Mouse (Mus musculus): ENCODE results near the gene Gck. TPM values are rescaled to one million over a fixed set of nuclear protein-coding genes. Genes with fewer than 3 reads are reported as not detected.
"Not testable (repeated sequence)": the region's sequence is repeated elsewhere in the genome, so short reads cannot be mapped to it uniquely, and the experiment has no call there.

Gene Gck
- polyA plus RNA-seq, 1 experiment from 2014 or later, result 2.9 TPM

GRCm38 (mm10) chr11:5947796-5948195 is 2.1 kb downstream of the Gck start:
- H3K4me3 ChIP-seq (ENCODE audit: low read length), result no peak overlapping the region
- H3K9me3 ChIP-seq (ENCODE audit: control insufficient read depth, low read length), result no peaks in the 10 kb centered on the region
- H3K27me3 ChIP-seq (replicated peaks; ENCODE audit: control insufficient read depth, insufficient read depth, low read length), result no peaks in the 10 kb centered on the region
- 0 out of 2 replicates have a peak overlapping the region, but pooled peaks have one; percentile 13 for H3K9ac ChIP-seq (ENCODE audit: low read depth, low read length)
- H3K4me1 ChIP-seq (ENCODE audit: control insufficient read depth, insufficient read depth, low read length), result peaks cover 18% of the 10 kb centered on the region
- H3K27ac ChIP-seq (ENCODE audit: low read length), result no peak overlapping the region
- ATAC-seq, result no peak
- no peak overlapping the region for H3K4me2 ChIP-seq (ENCODE audit: low read depth, low read length)
- WGBS, result 47% methylated on average over 4 of the region's 4 CpGs
- no peaks in the 10 kb centered on the region for H3K36me3 ChIP-seq (ENCODE audit: control insufficient read depth, insufficient read depth, low read length)

GRCm38 (mm10) chr11:5945096-5945495 is 4.8 kb downstream of the Gck start:
- ATAC-seq, result no peak
- Histone ChIP-seq H3K4me1 (ENCODE audit: control insufficient read depth, insufficient read depth, low read length) (peaks cover 18% of the 10 kb centered on the region), H3K4me2 (ENCODE audit: low read depth, low read length) (no peak overlapping the region), H3K4me3 (ENCODE audit: low read length) (no peak overlapping the region), H3K9ac (ENCODE audit: low read depth, low read length) (no peak overlapping the region), H3K9me3 (ENCODE audit: control insufficient read depth, low read length) (no peaks in the 10 kb centered on the region), H3K36me3 (ENCODE audit: control insufficient read depth, insufficient read depth, low read length) (no peaks in the 10 kb centered on the region), H3K27ac (ENCODE audit: low read length) (no peak overlapping the region), H3K27me3 (replicated peaks; ENCODE audit: control insufficient read depth, insufficient read depth, low read length) (no peaks in the 10 kb centered on the region)
- 77% methylated on average over 2 of the region's 2 CpGs for WGBS

GRCm38 (mm10) chr11:5942966-5943365 is 6.9 kb downstream of the Gck start:
- H3K36me3 ChIP-seq (ENCODE audit: control insufficient read depth, insufficient read depth, low read length), result no peaks in the 10 kb centered on the region

GRCm38 (mm10) chr11:5934531-5934930 is 15.3 kb downstream of the Gck start:
- H3K9ac ChIP-seq (ENCODE audit: low read depth, low read length), result not testable (repeated sequence)

More at GRCm38 (mm10) chr11:5942966-5943365, 6.9 kb downstream of the Gck start:
- 71% methylated on average over 6 of the region's 6 CpGs for WGBS
- peaks cover 2% of the 10 kb centered on the region; the same call in 1 of the 2 replicates for H3K4me1 ChIP-seq (ENCODE audit: control insufficient read depth, insufficient read depth, low read length)
- ATAC-seq, result no peak
- H3K4me3 ChIP-seq (ENCODE audit: low read length), result no peak overlapping the region
- H3K4me2 ChIP-seq (ENCODE audit: low read depth, low read length), result no peak overlapping the region
- H3K27ac ChIP-seq (ENCODE audit: low read length), result no peak overlapping the region
- no peaks in the 10 kb centered on the region for H3K27me3 ChIP-seq (replicated peaks; ENCODE audit: control insufficient read depth, insufficient read depth, low read length)
- no peak overlapping the region for H3K9ac ChIP-seq (ENCODE audit: low read depth, low read length)
- H3K9me3 ChIP-seq (ENCODE audit: control insufficient read depth, low read length), result no peaks in the 10 kb centered on the region

GRCm38 (mm10) chr11:5931947-5932346 is 17.9 kb downstream of the Gck start:
- H3K9ac ChIP-seq (ENCODE audit: low read depth, low read length); H3K4me3 ChIP-seq (ENCODE audit: low read length); H3K27ac ChIP-seq (ENCODE audit: low read length); H3K27me3 ChIP-seq (replicated peaks; ENCODE audit: control insufficient read depth, insufficient read depth, low read length); H3K4me2 ChIP-seq (ENCODE audit: low read depth, low read length); H3K9me3 ChIP-seq (ENCODE audit: control insufficient read depth, low read length); ATAC-seq; H3K36me3 ChIP-seq (ENCODE audit: control insufficient read depth, insufficient read depth, low read length); H3K4me1 ChIP-seq (ENCODE audit: control insufficient read depth, insufficient read depth, low read length): not testable (repeated sequence)
- 91% methylated on average over 6 of the region's 6 CpGs for WGBS

More at GRCm38 (mm10) chr11:5934531-5934930, 15.3 kb downstream of the Gck start:
- not testable (repeated sequence) for ATAC-seq; H3K4me2 ChIP-seq (ENCODE audit: low read depth, low read length); H3K27ac ChIP-seq (ENCODE audit: low read length); H3K4me3 ChIP-seq (ENCODE audit: low read length); H3K36me3 ChIP-seq (ENCODE audit: control insufficient read depth, insufficient read depth, low read length); H3K4me1 ChIP-seq (ENCODE audit: control insufficient read depth, insufficient read depth, low read length); H3K9me3 ChIP-seq (ENCODE audit: control insufficient read depth, low read length); H3K27me3 ChIP-seq (replicated peaks; ENCODE audit: control insufficient read depth, insufficient read depth, low read length)
- 94% methylated on average over 11 of the region's 11 CpGs for whole genome bisulfite sequencing

- Histone ChIP-seq H3K27ac (ENCODE audit: low read length) (no peak overlapping the region), H3K36me3 (ENCODE audit: control insufficient read depth, insufficient read depth, low read length) (no peaks in the 10 kb centered on the region), H3K4me3 (ENCODE audit: low read length) (no peak overlapping the region), H3K9me3 (ENCODE audit: control insufficient read depth, low read length) (no peaks in the 10 kb centered on the region), H3K4me2 (ENCODE audit: low read depth, low read length) (no peak overlapping the region), H3K27me3 (replicated peaks; ENCODE audit: control insufficient read depth, insufficient read depth, low read length) (no peaks in the 10 kb centered on the region), H3K9ac (ENCODE audit: low read depth, low read length) (no peak overlapping the region), H3K4me1 (ENCODE audit: control insufficient read depth, insufficient read depth, low read length) (no peaks in the 10 kb centered on the region)
- whole genome bisulfite sequencing, result 83% methylated on average over 1 of the region's 1 CpGs
- ATAC-seq, result no peak
Measured at GRCm38 (mm10) chr11:5930578-5930977, 19.3 kb downstream of the Gck start.

GRCm38 (mm10) chr11:5926696-5927220 is 23.1 kb downstream of the Gck start:
- Histone ChIP-seq H3K9ac (ENCODE audit: low read depth, low read length) (no peak overlapping the region), H3K4me3 (ENCODE audit: low read length) (no peak overlapping the region), H3K4me2 (ENCODE audit: low read depth, low read length) (no peak overlapping the region), H3K4me1 (ENCODE audit: control insufficient read depth, insufficient read depth, low read length) (no peaks in the 10 kb centered on the region), H3K36me3 (ENCODE audit: control insufficient read depth, insufficient read depth, low read length) (no peaks in the 10 kb centered on the region), H3K27ac (ENCODE audit: low read length) (no peak overlapping the region), H3K9me3 (ENCODE audit: control insufficient read depth, low read length) (no peaks in the 10 kb centered on the region), H3K27me3 (replicated peaks; ENCODE audit: control insufficient read depth, insufficient read depth, low read length) (no peaks in the 10 kb centered on the region)
- ATAC-seq, result no peak
- WGBS, result 80% methylated on average over 3 of the region's 3 CpGs

- Histone ChIP-seq H3K36me3 (ENCODE audit: control insufficient read depth, insufficient read depth, low read length) (no peaks in the 10 kb centered on the region), H3K4me3 (ENCODE audit: low read length) (no peak overlapping the region), H3K27ac (ENCODE audit: low read length) (no peak overlapping the region), H3K9ac (ENCODE audit: low read depth, low read length) (no peak overlapping the region), H3K4me1 (ENCODE audit: control insufficient read depth, insufficient read depth, low read length) (no peaks in the 10 kb centered on the region), H3K9me3 (ENCODE audit: control insufficient read depth, low read length) (no peaks in the 10 kb centered on the region), H3K4me2 (ENCODE audit: low read depth, low read length) (no peak overlapping the region), H3K27me3 (replicated peaks; ENCODE audit: control insufficient read depth, insufficient read depth, low read length) (no peaks in the 10 kb centered on the region)
- 65% methylated on average over 8 of the region's 8 CpGs for whole genome bisulfite sequencing
- ATAC-seq, result no peak
Measured at GRCm38 (mm10) chr11:5924699-5925098, 25.2 kb downstream of the Gck start.

- Histone ChIP-seq H3K36me3 (ENCODE audit: control insufficient read depth, insufficient read depth, low read length) (no peaks in the 10 kb centered on the region), H3K4me1 (ENCODE audit: control insufficient read depth, insufficient read depth, low read length) (no peaks in the 10 kb centered on the region), H3K9ac (ENCODE audit: low read depth, low read length) (no peak overlapping the region), H3K27ac (ENCODE audit: low read length) (no peak overlapping the region), H3K4me3 (ENCODE audit: low read length) (no peak overlapping the region), H3K4me2 (ENCODE audit: low read depth, low read length) (no peak overlapping the region), H3K9me3 (ENCODE audit: control insufficient read depth, low read length) (no peaks in the 10 kb centered on the region), H3K27me3 (replicated peaks; ENCODE audit: control insufficient read depth, insufficient read depth, low read length) (no peaks in the 10 kb centered on the region)
- peak; percentile 56 for ATAC-seq
- 29% methylated on average over 17 of the region's 17 CpGs for WGBS
Measured at GRCm38 (mm10) chr11:5920323-5920960, 29.4 kb downstream of the Gck start.

- H3K4me3 ChIP-seq (ENCODE audit: low read length), result no peak overlapping the region
- no peaks in the 10 kb centered on the region for H3K9me3 ChIP-seq (ENCODE audit: control insufficient read depth, low read length)
- H3K36me3 ChIP-seq (ENCODE audit: control insufficient read depth, insufficient read depth, low read length), result no peaks in the 10 kb centered on the region
- no peaks in the 10 kb centered on the region for H3K27me3 ChIP-seq (replicated peaks; ENCODE audit: control insufficient read depth, insufficient read depth, low read length)
- H3K27ac ChIP-seq (ENCODE audit: low read length), result no peak overlapping the region
- ATAC-seq, result no peak
- no peak overlapping the region for H3K4me2 ChIP-seq (ENCODE audit: low read depth, low read length)
- 90% methylated on average over 4 of the region's 4 CpGs for WGBS
- H3K9ac ChIP-seq (ENCODE audit: low read depth, low read length), result no peak overlapping the region
- no peaks in the 10 kb centered on the region for H3K4me1 ChIP-seq (ENCODE audit: control insufficient read depth, insufficient read depth, low read length)
Measured at GRCm38 (mm10) chr11:5919606-5920005, 30.3 kb downstream of the Gck start.

All from intestine, embryonic 16.5 days (tissue).